22 mouse cellular contexts compared by ENCODE assay signal in genomic region chr11:11769281-11769680, GRCm38 (mm10).
"Had no signal": no experiment of that assay in that cellular context is flagged by ENCODE, and none has a peak within 500 bp of the region (broad histone marks: within the 10 kb centered on the region; RNA-seq: fewer than 3 reads in every experiment).

No protein-coding gene starts in this region.

- H3K9me3 ChIP-seq: limb, embryonic 10.5 days; limb, embryonic 13.5 days; liver, embryonic 12.5 days; liver, embryonic 15.5 days; lung, embryonic 15.5 days; midbrain, embryonic 12.5 days; neural tube, embryonic 13.5 days; stomach, embryonic 15.5 days had no signal

- H3K27ac ChIP-seq: kidney, postnatal 0 days; layer of hippocampus, adult 2 months; limb, embryonic 10.5 days; limb, embryonic 13.5 days; liver, embryonic 12.5 days; liver, embryonic 15.5 days; lung, embryonic 15.5 days; midbrain, embryonic 12.5 days; neural tube, embryonic 13.5 days; stomach, embryonic 15.5 days had no signal

- H3K27me3 ChIP-seq: limb, embryonic 13.5 days; liver, embryonic 12.5 days; liver, embryonic 15.5 days; lung, embryonic 15.5 days; midbrain, embryonic 12.5 days; neural tube, embryonic 13.5 days; stomach, embryonic 15.5 days had no signal

- H3K4me3 ChIP-seq: layer of hippocampus, adult 2 months; limb, embryonic 10.5 days; limb, embryonic 13.5 days; liver, embryonic 12.5 days; liver, embryonic 15.5 days; lung, embryonic 15.5 days; midbrain, embryonic 12.5 days; myocyte; neural tube, embryonic 13.5 days; stomach, embryonic 15.5 days had no signal

- H3K36me3 ChIP-seq: limb, embryonic 10.5 days; limb, embryonic 13.5 days; lung, embryonic 15.5 days; midbrain, embryonic 12.5 days; neural tube, embryonic 13.5 days; stomach, embryonic 15.5 days had no signal

- ATAC-seq: midbrain, embryonic 16.5 days had no signal

- DNase-seq: kidney, postnatal 25 days; layer of hippocampus, adult 9-11 months; liver; lung, adult 18-20 months; lung, postnatal 10 days; lung, postnatal 36 days; retina, postnatal 1 day; right cerebral cortex, postnatal 25 days; spleen, adult 18-20 months; thymus, postnatal 25 days had no signal

- H3K4me1 ChIP-seq: limb, embryonic 10.5 days; limb, embryonic 13.5 days; liver, embryonic 12.5 days; liver, embryonic 15.5 days; lung, embryonic 15.5 days; midbrain, embryonic 12.5 days; neural tube, embryonic 13.5 days; stomach, embryonic 15.5 days had no signal

- H3K9ac ChIP-seq: limb, embryonic 13.5 days; liver, embryonic 12.5 days; liver, embryonic 15.5 days; lung, embryonic 15.5 days; midbrain, embryonic 12.5 days; neural tube, embryonic 13.5 days; stomach, embryonic 15.5 days had no signal
